Mouse (Mus musculus): ENCODE measurements around the gene Tent4b. TPM values are rescaled to one million over a fixed set of nuclear protein-coding genes. Genes with fewer than 3 reads are reported as not detected.
A peak's percentile ranks its signal among the peaks of the same experiment; 100 is the strongest.
"Not testable (repeated sequence)": the region's sequence is repeated elsewhere in the genome, so short reads cannot be mapped to it uniquely, and the experiment has no call there.

The Tent4b gene
- polyA plus RNA-seq, 1 experiment from 2014 or later = 12.0 TPM

DNA sequence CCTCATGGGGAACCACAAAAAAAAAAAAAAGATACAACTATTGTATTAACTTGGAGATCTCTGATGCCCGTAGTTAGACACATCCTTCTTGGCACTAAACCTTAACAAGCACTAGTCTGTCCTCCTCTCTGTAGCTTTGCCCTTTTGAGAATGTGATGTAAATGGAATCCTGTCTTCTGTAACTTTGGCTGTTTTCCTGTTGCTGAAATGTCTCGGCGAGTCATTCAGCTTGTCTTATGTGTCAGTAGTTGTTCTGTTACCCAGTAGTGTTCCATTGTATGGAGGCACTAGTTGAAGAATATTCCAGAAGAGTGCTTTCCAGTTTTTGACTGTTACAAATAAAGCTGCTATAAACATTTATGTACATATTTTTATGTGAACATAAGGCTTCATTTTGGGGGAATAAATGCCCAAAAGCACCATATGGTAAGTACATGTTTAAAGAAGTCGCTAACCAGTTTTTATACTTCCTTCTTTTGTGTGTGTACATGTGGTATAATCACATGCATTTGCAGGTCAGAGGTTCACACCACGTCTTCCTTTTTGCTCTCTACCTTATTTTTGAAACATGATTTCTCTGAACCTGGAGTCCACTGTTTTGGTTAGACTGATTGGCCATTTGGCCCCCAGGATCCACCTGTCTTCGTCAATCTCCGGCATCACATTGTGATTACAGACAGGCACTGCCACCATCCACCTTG lies 8.3 kb downstream of the Tent4b start:
- no peaks in the 10 kb centered on the region for H3K9me3 ChIP-seq (replicated peaks; ENCODE audit: control insufficient read depth, low read length)
- H3K27me3 ChIP-seq (ENCODE audit: control insufficient read depth, insufficient read depth, low read length) = no peaks in the 10 kb centered on the region
- WGBS = 87% methylated on average over 7 of the region's 7 CpGs
- ATAC-seq (replicated peaks; ENCODE audit: insufficient number of reproducible peaks, low FRiP score, low TSS enrichment, low read depth) = no peak
- no peak overlapping the region for H3K4me3 ChIP-seq (ENCODE audit: low read depth, low read length)
- no peak overlapping the region for H3K9ac ChIP-seq (replicated peaks; ENCODE audit: low read length)
- H3K27ac ChIP-seq (replicated peaks; ENCODE audit: low read depth, low read length) = no peak overlapping the region
- peaks cover 1% of the 10 kb centered on the region; the same call in 1 of the 2 replicates for H3K4me1 ChIP-seq (ENCODE audit: control insufficient read depth, insufficient read depth, low read length)
- no peak overlapping the region for H3K4me2 ChIP-seq (ENCODE audit: low read depth, low read length)
- H3K36me3 ChIP-seq (replicated peaks; ENCODE audit: control insufficient read depth, insufficient read depth, low read depth, low read length) = no peaks in the 10 kb centered on the region
- DNase-seq (ENCODE audit: low spot score) = no peak

DNA sequence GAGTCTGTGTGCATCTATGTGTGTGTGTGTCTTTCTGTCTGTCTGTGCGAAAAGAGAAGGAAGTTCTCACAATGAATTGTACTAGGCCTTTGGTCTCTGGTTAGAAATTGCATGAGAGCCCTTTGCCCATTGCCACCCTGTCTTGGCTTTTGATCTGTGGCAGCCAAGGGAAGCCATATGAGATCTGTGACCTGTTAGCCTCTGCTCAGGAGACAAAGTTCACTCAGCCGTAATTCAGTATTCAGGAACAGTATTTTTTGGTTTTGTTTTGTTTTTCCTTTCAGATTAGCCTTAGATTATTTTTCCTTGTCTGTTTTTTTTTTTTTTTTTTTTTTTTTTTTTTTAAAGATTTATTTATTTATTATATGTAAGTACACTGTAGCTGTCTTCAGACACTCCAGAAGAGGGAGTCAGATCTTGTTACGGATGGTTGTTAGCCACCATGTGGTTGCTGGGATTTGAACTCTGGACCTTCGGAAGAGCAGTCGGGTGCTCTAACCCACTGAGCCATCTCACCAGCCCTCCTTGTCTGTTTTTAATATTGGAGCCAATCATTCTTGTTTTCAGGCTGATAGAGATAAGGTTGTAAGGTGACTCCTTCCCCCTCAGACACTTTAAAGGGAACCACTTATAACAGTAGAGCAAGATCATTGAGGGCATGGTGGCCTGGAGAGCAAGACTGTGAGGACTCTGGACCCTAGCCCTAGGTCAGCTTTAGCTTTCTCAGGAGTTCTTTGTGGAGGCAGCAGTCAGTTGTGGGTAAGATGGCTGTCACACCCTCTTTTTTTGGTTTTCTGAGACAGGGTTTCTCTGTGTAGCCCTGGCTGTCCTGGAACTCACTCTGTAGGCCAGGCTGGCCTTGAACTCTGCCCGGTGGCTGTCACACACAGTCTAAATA lies 11.2 kb downstream of the Tent4b start:
- H3K36me3 ChIP-seq (replicated peaks; ENCODE audit: control insufficient read depth, insufficient read depth, low read depth, low read length); H3K4me2 ChIP-seq (ENCODE audit: low read depth, low read length); H3K27me3 ChIP-seq (ENCODE audit: control insufficient read depth, insufficient read depth, low read length); DNase-seq (ENCODE audit: low spot score); H3K27ac ChIP-seq (replicated peaks; ENCODE audit: low read depth, low read length); H3K4me1 ChIP-seq (ENCODE audit: control insufficient read depth, insufficient read depth, low read length); H3K9me3 ChIP-seq (replicated peaks; ENCODE audit: control insufficient read depth, low read length); H3K4me3 ChIP-seq (ENCODE audit: low read depth, low read length); ATAC-seq (replicated peaks; ENCODE audit: insufficient number of reproducible peaks, low FRiP score, low TSS enrichment, low read depth); H3K9ac ChIP-seq (replicated peaks; ENCODE audit: low read length): not testable (repeated sequence)
- WGBS = 84% methylated on average over 5 of the region's 6 CpGs

DNA sequence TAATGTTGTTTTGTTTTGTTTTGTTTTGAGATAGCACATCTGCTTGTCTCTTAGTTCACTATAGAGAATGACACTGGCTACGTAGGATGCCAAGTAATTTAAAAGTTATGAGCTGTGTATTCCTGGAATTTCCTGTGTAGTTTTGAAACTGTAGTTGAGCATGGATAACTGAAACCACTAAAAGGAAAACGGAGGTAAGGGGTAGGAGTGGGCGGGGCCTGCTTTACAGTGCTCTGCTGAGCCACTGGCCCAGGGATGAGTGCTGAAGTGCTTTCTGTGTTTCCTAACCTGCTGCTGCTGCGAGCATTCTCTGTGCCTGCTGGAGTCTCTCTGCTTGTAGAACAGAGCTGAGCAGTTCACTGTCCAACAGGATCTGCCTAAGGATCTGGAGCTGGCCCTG lies 22.3 kb downstream of the Tent4b start:
- ATAC-seq (replicated peaks; ENCODE audit: insufficient number of reproducible peaks, low FRiP score, low TSS enrichment, low read depth) = no peak
- no peak overlapping the region for H3K9ac ChIP-seq (replicated peaks; ENCODE audit: low read length)
- no peak for DNase-seq (ENCODE audit: low spot score)
- H3K4me1 ChIP-seq (ENCODE audit: control insufficient read depth, insufficient read depth, low read length) = no peaks in the 10 kb centered on the region; the same call in 1 of the 2 replicates
- H3K4me3 ChIP-seq (ENCODE audit: low read depth, low read length) = no peak overlapping the region
- H3K9me3 ChIP-seq (replicated peaks; ENCODE audit: control insufficient read depth, low read length) = no peaks in the 10 kb centered on the region
- H3K27me3 ChIP-seq (ENCODE audit: control insufficient read depth, insufficient read depth, low read length) = no peaks in the 10 kb centered on the region
- 57% methylated on average over 4 of the region's 4 CpGs for WGBS
- no peak overlapping the region for H3K4me2 ChIP-seq (ENCODE audit: low read depth, low read length)
- no peak overlapping the region for H3K27ac ChIP-seq (replicated peaks; ENCODE audit: low read depth, low read length)
- no peaks in the 10 kb centered on the region for H3K36me3 ChIP-seq (replicated peaks; ENCODE audit: control insufficient read depth, insufficient read depth, low read depth, low read length)

- Histone ChIP-seq H3K27ac (replicated peaks; ENCODE audit: low read depth, low read length) (no peak overlapping the region), H3K4me2 (ENCODE audit: low read depth, low read length) (no peak overlapping the region), H3K4me1 (ENCODE audit: control insufficient read depth, insufficient read depth, low read length) (no peaks in the 10 kb centered on the region; the same call in 1 of the 2 replicates), H3K9me3 (replicated peaks; ENCODE audit: control insufficient read depth, low read length) (no peaks in the 10 kb centered on the region), H3K36me3 (replicated peaks; ENCODE audit: control insufficient read depth, insufficient read depth, low read depth, low read length) (no peaks in the 10 kb centered on the region), H3K9ac (replicated peaks; ENCODE audit: low read length) (no peak overlapping the region), H3K4me3 (ENCODE audit: low read depth, low read length) (no peak overlapping the region), H3K27me3 (ENCODE audit: control insufficient read depth, insufficient read depth, low read length) (no peaks in the 10 kb centered on the region)
- WGBS = 39% methylated on average over 5 of the region's 5 CpGs
- no peak for DNase-seq (ENCODE audit: low spot score)
- ATAC-seq (replicated peaks; ENCODE audit: insufficient number of reproducible peaks, low FRiP score, low TSS enrichment, low read depth) = peak; percentile 70
These were observed 26.3 kb downstream of the Tent4b start for GRCm38 (mm10) chr8:88225358-88225757.

DNA sequence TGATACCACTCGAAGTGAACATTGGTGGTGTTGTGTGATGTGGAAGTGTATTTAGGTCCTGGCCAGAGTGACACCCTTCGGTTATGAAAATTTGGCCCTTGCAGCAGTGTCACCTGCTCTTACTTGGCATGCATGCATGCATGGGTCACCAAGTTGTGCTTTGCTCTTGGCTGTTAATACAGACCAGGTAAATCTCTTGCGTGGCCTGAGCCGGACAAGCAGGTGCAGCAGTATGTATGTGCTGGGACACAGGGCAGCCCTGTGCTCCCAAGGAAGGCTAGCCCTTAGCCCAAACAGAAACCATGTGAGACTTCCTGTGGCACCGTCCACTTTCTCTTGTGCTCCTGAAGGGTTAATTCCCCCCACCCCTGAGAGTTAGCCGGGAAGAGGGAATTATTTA lies 28.8 kb downstream of the Tent4b start:
- H3K9me3 ChIP-seq (replicated peaks; ENCODE audit: control insufficient read depth, low read length) = no peaks in the 10 kb centered on the region
- no peak for DNase-seq (ENCODE audit: low spot score)
- H3K27me3 ChIP-seq (ENCODE audit: control insufficient read depth, insufficient read depth, low read length) = no peaks in the 10 kb centered on the region
- H3K27ac ChIP-seq (replicated peaks; ENCODE audit: low read depth, low read length) = no peak overlapping the region
- no peak overlapping the region for H3K9ac ChIP-seq (replicated peaks; ENCODE audit: low read length)
- no peak overlapping the region for H3K4me3 ChIP-seq (ENCODE audit: low read depth, low read length)
- no peak overlapping the region for H3K4me2 ChIP-seq (ENCODE audit: low read depth, low read length)
- no peak for ATAC-seq (replicated peaks; ENCODE audit: insufficient number of reproducible peaks, low FRiP score, low TSS enrichment, low read depth)
- no peaks in the 10 kb centered on the region for H3K36me3 ChIP-seq (replicated peaks; ENCODE audit: control insufficient read depth, insufficient read depth, low read depth, low read length)
- WGBS = 54% methylated on average over 6 of the region's 6 CpGs
- H3K4me1 ChIP-seq (ENCODE audit: control insufficient read depth, insufficient read depth, low read length) = no peaks in the 10 kb centered on the region; the same call in 1 of the 2 replicates

DNA sequence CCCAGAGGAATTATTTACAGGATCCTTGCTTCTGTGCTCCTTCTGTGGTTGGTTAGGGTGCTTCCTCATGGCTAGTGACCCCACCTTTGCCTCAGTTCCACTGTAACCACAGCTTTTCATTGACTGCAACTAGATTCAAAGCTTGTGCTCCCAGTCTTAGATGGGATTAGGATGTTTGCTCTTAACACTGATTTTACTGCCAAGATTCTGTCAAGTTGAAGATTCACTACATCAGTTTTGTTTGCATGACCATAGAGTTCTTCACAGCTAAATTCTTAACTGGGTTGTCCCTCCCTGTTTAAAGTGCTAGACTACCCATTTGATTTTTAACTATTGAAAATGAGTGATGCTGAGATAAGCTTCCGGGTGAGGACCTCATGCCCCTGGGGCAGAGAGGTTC lies 29.3 kb downstream of the Tent4b start:
- H3K27ac ChIP-seq (replicated peaks; ENCODE audit: low read depth, low read length) = no peak overlapping the region
- DNase-seq (ENCODE audit: low spot score) (no peak), ATAC-seq (replicated peaks; ENCODE audit: insufficient number of reproducible peaks, low FRiP score, low TSS enrichment, low read depth) (no peak)
- no peak overlapping the region for H3K9ac ChIP-seq (replicated peaks; ENCODE audit: low read length)
- H3K9me3 ChIP-seq (replicated peaks; ENCODE audit: control insufficient read depth, low read length) = no peaks in the 10 kb centered on the region
- H3K27me3 ChIP-seq (ENCODE audit: control insufficient read depth, insufficient read depth, low read length) = no peaks in the 10 kb centered on the region
- H3K4me3 ChIP-seq (ENCODE audit: low read depth, low read length) = no peak overlapping the region
- no peak overlapping the region for H3K4me2 ChIP-seq (ENCODE audit: low read depth, low read length)
- 48% methylated on average over 1 of the region's 1 CpGs for WGBS
- no peaks in the 10 kb centered on the region for H3K36me3 ChIP-seq (replicated peaks; ENCODE audit: control insufficient read depth, insufficient read depth, low read depth, low read length)
- no peaks in the 10 kb centered on the region; the same call in 1 of the 2 replicates for H3K4me1 ChIP-seq (ENCODE audit: control insufficient read depth, insufficient read depth, low read length)

DNA sequence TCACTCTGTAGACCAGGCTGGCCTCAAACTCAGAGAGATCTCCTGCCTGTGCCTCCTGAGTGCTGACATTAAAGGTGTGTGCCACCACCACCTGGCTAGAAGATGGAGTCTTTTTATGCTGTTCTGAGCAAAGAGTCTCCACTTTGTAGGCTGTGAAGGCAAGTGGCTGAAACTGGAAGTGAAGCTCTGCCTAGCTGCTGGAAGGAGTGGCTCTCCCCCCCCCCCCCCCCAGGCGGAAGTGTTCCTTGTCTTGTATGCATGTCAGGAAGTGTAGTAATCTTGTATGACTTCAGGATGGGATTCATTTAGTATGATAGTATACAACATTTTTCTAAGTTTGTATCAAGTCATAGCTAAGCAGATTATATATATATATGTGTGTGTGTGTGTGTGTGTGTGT lies 29.8 kb downstream of the Tent4b start:
- WGBS = 44% methylated on average over 1 of the region's 1 CpGs
- no peaks in the 10 kb centered on the region; the same call in 1 of the 2 replicates for H3K4me1 ChIP-seq (ENCODE audit: control insufficient read depth, insufficient read depth, low read length)

DNA sequence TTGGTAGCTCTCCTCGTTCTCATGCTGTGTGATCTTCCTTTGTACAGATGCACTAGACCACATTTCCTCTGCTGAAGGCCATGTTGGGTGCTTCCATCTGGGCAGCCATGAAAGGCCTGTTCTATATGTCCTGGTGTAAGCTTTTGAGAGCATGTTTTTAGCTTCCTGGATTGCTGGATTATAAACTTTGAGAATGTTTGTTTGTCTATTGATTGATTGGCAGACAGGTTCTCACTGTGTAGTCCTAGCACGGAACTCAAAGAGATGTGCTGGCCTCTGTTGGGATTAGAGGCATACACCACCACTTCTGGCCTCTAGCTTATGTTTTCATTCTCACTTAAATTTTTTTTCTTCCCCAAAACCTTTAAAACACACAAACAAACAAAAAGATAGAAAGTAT lies 37.7 kb downstream of the Tent4b start:
- Histone ChIP-seq H3K9me3 (replicated peaks; ENCODE audit: control insufficient read depth, low read length) (no peaks in the 10 kb centered on the region), H3K27me3 (ENCODE audit: control insufficient read depth, insufficient read depth, low read length) (no peaks in the 10 kb centered on the region), H3K4me3 (ENCODE audit: low read depth, low read length) (no peak overlapping the region), H3K4me2 (ENCODE audit: low read depth, low read length) (no peak overlapping the region), H3K36me3 (replicated peaks; ENCODE audit: control insufficient read depth, insufficient read depth, low read depth, low read length) (no peaks in the 10 kb centered on the region), H3K9ac (replicated peaks; ENCODE audit: low read length) (no peak overlapping the region), H3K4me1 (ENCODE audit: control insufficient read depth, insufficient read depth, low read length) (no peaks in the 10 kb centered on the region), H3K27ac (replicated peaks; ENCODE audit: low read depth, low read length) (no peak overlapping the region)
- WGBS = 72% methylated on average over 2 of the region's 2 CpGs
- no peak for DNase-seq (ENCODE audit: low spot score)
- no peak for ATAC-seq (replicated peaks; ENCODE audit: insufficient number of reproducible peaks, low FRiP score, low TSS enrichment, low read depth)

More for the DNA sequence above, 29.8 kb downstream of the Tent4b start:
- no peaks in the 10 kb centered on the region for H3K27me3 ChIP-seq (ENCODE audit: control insufficient read depth, insufficient read depth, low read length)
- H3K4me2 ChIP-seq (ENCODE audit: low read depth, low read length) = no peak overlapping the region
- no peak for DNase-seq (ENCODE audit: low spot score)
- no peak overlapping the region for H3K4me3 ChIP-seq (ENCODE audit: low read depth, low read length)
- no peaks in the 10 kb centered on the region for H3K36me3 ChIP-seq (replicated peaks; ENCODE audit: control insufficient read depth, insufficient read depth, low read depth, low read length)
- ATAC-seq (replicated peaks; ENCODE audit: insufficient number of reproducible peaks, low FRiP score, low TSS enrichment, low read depth) = no peak
- H3K27ac ChIP-seq (replicated peaks; ENCODE audit: low read depth, low read length) = no peak overlapping the region
- no peak overlapping the region for H3K9ac ChIP-seq (replicated peaks; ENCODE audit: low read length)
- no peaks in the 10 kb centered on the region for H3K9me3 ChIP-seq (replicated peaks; ENCODE audit: control insufficient read depth, low read length)
